Mouse (Mus musculus) layer of hippocampus, adult 11-12 months (tissue): ENCODE results near the gene Psph.
A peak's percentile ranks its signal among the peaks of the same experiment; 100 is the strongest.

Source experiments
- DNase-seq: peaks from one replicate; pipeline ENCODE4 v3.0.0; 2022; ENCODE audit warnings: low spot score

The Psph gene

DNA sequence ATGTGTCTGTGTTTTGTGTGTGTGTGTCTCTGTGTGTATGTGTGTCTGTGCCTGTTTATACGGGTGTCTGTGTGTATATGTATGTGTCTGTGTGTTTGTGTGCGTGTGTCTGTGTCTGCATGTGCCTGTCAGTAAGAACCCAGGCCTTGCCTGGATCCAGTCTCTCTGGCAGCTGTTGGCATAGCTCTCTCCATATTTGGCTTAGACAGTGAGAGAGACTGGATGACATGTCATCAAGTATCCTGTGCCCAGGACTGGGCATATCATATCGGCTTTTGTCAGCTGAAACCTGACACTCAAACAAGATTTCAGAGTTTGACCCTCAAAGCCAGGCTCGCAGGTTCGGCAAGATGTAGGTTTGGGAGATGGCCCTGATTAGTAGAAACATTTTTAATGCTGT lies 56.2 kb downstream of the Psph start:
- DNase-seq, result no peak

DNA sequence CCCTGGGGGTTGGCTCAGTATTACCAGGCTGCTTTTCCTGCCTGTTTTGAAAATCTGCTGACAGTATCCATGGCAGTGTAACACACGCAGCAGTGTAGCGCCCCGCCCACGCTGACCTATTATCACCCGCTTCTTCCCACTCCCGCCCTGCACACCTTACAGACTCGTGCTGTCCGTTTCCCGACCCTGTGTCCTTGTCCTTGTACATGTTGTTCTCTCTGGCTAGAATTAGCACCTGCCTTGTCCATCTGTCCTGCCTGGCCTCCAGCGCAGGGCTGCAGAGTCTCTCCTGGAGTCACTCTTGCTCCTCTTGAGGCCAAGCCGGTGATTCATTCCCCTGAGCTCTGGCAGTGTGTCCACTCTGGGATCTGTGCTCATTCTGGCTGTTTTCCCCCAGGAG lies 56.9 kb downstream of the Psph start:
- DNase-seq, result no peak

DNA sequence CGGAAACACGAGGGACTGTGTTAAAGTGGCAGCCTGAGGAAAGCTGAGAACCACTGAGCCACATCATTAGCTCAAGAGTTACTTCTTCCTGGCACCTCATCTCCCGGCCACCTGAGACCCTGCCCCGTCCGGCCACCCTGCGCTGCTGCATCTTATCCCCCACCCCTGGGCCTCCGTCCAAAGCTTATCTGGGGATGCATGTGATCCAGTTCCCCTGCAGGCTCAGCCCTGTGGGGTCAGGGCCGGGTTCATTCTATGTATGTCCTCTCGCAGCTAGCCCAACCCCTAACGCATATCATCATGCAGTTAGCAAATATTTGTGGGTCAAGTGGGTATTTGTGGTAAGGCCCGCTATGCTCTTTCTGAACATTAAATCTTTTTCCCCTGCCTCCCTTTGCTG lies 58.0 kb downstream of the Psph start:
- DNase-seq, result no peak

DNA sequence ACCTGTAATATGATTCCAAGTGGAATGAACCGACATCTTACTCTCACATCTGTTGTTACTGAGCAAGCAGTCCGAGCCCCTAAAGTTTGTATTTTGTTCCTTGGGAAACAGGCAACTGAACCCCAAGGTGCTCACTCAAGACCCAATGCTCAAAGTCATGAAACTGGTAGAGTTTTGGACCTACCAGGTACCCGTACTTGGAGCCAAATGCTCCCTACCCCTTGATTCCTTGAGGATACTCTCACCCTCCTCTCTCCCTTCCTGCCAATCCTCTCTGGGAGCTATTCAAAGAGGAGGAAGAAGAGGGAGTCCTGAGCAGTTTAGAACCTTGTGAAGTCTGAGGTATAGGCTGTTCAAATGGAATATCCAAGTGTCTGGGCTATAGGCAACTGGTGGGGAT lies 60.5 kb downstream of the Psph start:
- DNase-seq, result no peak

DNA sequence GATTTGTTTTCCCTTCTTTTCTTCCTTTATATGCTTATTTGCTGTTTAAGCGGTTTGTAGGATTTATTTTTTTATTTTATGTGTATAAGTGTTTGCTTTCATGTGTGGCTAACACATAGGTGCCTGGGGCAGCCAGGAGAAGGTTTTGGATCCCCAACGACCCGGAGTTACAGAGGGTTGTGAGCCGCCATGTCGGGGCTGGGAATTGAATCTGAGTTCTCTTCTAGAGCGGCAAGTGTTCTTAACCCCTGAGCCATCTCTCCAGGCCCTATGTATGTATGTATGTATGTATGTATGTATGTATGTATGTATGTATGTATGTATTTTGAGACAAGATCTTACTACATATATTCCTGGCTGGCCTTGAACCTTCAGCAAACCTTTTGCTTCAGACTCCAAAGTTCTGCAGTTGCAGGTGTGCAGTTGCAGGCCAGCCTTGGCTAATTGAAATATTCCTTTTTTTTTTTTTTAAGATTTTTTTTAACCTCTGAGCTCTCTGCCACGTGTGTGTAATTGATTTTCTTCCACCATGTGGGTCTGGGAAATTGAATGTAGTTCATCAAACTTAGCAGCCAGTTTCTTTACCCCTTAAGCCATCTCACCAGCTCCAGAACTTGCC lies 61.4 kb downstream of the Psph start:
- no peak for DNase-seq

DNA sequence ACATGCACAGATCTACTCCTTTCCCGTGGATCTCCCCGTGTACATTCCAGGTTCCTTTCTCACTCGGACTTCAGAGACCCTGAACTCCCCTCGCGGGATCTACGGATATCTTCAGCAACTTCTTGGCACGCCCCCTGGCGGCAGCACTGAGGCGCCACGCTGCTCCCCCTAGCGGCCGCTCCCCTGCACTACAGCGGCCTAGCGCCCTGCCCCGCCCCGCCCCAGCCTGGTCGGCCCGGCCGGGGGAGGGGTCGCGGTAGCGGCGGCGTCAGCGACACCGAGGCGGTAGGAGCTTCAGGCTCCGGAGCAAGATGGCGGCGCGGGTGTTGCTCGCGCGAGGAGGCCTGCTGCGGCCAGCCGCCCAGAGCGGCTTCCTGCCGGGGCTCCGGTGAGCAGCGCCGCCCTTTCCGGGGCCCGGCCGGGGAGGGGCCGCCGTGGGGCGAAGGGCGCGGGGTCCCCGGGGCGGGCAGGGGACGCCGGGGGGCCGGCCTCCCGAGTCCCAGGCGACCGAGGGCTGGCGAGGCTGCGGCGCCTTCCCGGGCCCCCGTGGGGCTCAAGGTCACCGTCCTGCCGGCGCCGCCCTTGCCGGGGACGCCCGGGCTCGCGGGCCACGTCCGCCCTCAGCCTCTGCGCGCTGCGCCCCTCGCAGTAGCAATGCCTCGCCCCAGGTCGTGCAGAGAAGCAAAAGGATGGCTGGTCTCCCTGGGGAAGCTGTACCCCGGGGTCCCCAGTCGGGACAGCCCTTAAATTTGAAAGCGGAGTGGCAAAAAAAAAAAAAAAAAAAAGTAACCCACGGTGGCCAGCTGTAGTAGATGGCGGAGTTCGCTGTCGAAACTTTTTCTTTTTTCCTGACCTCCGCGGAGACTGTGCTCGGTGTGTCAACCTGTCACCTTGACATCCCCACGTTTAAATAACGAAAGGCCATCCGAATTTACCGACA lies 62.1 kb downstream of the Psph start, which contains the start of gene Nipsnap2:
Gene Nipsnap2, plus strand, starts transcription at position 230 of the 940 bp plus-strand sequence.
- peak; percentile 92 for DNase-seq

DNA sequence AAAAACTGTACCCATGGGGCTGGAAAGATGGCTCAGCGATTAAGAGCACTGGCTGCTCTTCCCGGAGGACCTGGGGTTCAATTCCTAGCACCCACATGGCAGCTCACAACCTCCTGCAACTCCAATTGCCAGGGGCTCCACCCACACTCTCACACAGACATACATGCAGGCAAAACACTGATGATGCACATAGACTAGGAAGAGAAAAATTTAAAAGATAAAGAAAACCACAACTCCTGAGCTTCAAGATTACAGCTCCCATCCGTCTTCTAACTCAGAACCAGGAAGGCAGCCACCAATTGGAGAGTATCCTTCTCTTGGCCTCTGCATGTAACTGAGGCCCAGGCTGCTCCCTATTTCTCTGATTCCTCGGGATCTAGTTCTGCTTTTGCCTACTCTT lies 63.0 kb downstream of the Psph start:
- no peak for DNase-seq

DNA sequence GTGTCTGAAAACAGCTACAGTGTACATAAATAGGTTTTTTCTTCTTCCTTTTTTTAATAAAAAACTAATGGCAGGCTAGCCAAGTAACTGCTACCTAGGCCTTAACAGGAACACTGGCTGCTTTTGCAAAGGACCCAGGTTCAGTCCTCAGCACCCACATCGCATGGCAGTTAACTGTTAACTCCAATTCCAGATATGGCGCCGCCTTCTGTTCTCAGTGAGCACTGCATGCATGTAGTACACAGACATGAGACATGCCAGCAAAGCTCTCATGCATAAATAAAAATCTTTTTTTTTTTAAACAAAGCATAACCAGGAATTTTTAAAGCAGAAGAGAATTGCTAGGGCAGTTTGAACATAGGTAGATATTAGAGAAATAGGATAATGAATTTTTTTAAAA lies 67.1 kb downstream of the Psph start:
- no peak for DNase-seq

DNA sequence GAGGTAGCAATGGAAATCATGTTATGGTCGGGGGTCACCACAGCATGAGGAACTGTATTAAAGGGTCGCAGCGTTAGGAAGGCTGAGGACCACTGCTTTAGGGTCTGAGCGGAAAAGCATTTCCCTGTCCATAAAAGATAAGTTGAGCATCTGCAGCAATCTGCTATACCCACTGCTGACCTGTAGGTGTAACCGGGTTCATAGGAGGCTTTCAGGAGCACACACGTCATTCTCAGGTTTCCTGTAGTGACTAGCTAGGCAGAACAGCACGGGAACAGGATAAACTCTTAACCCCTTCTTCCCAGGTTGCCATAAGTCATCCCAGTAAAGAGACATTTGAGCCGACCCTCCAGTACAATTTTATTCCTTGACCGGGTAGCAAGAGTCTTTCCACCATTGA lies 70.2 kb downstream of the Psph start:
- DNase-seq, result no peak
